Mouse (Mus musculus): Measurements from ENCODE around the gene Imp4. TPM values are rescaled to one million over a fixed set of nuclear protein-coding genes. Genes with fewer than 3 reads are reported as not detected.

The Imp4 gene
- polyA plus RNA-seq, 1 experiment from 2014 or later, result 105 TPM

Small RNAs within 50 kb of the gene (microRNA-seq; reads per million reads assigned to microRNA genes)
- 3.3 reads per million, percentile 15 among the genes with 10 or more reads in this experiment for gene Mir5103

Other genes starting within 250 kb of the Imp4 start
- 56.6 and 59.2 TPM in 2 replicates for gene Ccdc115, start 179 bp upstream of the Imp4 start, polyA plus RNA-seq (2015; fragmentation: Nextera tagmentation; extraction: Ambion mirVana)
- gene Ptpn18, start 19.9 kb downstream of the Imp4 start, polyA plus RNA-seq (2015; fragmentation: Nextera tagmentation; extraction: Ambion mirVana), result 20.3 and 21.5 TPM in 2 replicates
- not detected in 2 replicates for gene Prss39, start 58.6 kb downstream of the Imp4 start, polyA plus RNA-seq (2015; fragmentation: Nextera tagmentation; extraction: Ambion mirVana)
- 0.15 TPM in 1 of 2 replicates, not detected in the other for gene Cfc1, start 95.8 kb downstream of the Imp4 start, polyA plus RNA-seq (2015; fragmentation: Nextera tagmentation; extraction: Ambion mirVana)
- not detected in 2 replicates for gene Prss40, start 121.1 kb downstream of the Imp4 start, polyA plus RNA-seq (2015; fragmentation: Nextera tagmentation; extraction: Ambion mirVana)
- 0.07 and 0.18 TPM in 2 replicates for gene Amer3, start 139.8 kb downstream of the Imp4 start, polyA plus RNA-seq (2015; fragmentation: Nextera tagmentation; extraction: Ambion mirVana)

Data from kidney, embryonic 16.5 days (tissue).